Mouse (Mus musculus) CD4-positive, CD25-positive, alpha-beta regulatory T cell, adult 4 months (primary cell): ENCODE measurements around the gene Cmtm2a. TPM values are rescaled to one million over a fixed set of nuclear protein-coding genes. Genes with fewer than 3 reads are reported as not detected.

ENCODE experiments used
- polyA plus RNA-seq, 2 experiments: library from polyadenylated mRNA; unstranded; fragments of 100-300 nt; shearing (Covaris generic); gene quantifications; one replicate each; pipeline ENCODE4 v1.2.1; 2017

Gene Cmtm2a
- polyA plus RNA-seq, 2 experiments from 2014 or later = 0.54 TPM; not detected in 1

Other genes with a start within 250 kb of the Cmtm2a start
- gene Cdh5, start 191.6 kb downstream of the Cmtm2a start, polyA plus RNA-seq = not detected
- gene Bean1, start 122.7 kb downstream of the Cmtm2a start, polyA plus RNA-seq = not detected
- 10 to 100 TPM; 41.8 to 62.5 TPM for gene Tk2, start 44.6 kb downstream of the Cmtm2a start, polyA plus RNA-seq
- 10 to 100 TPM; 99.5 TPM for gene Cklf, start 42.3 kb downstream of the Cmtm2a start, polyA plus RNA-seq
- gene Gm45711, start 16.9 kb upstream of the Cmtm2a start, polyA plus RNA-seq = not detected
- not detected for gene Cmtm1, start 17.0 kb upstream of the Cmtm2a start, polyA plus RNA-seq
- not detected for gene Gm11020, start 28.4 kb upstream of the Cmtm2a start, polyA plus RNA-seq
- not detected for gene Cmtm2b, start 29.0 kb upstream of the Cmtm2a start, polyA plus RNA-seq
- gene Cmtm3, start 46.2 kb upstream of the Cmtm2a start, polyA plus RNA-seq = 10 to 100 TPM; 17.4 to 22.8 TPM
- under 1 TPM; 0.16 to 0.43 TPM for gene Cmtm4, start 102.6 kb upstream of the Cmtm2a start, polyA plus RNA-seq
- gene Dync1li2, start 149.9 kb upstream of the Cmtm2a start, polyA plus RNA-seq = 10 to 100 TPM; 28.1 to 31.0 TPM
- under 1 TPM in 1 of 2 experiments, not detected in 1; 0.42 TPM for gene Terb1, start 216.7 kb upstream of the Cmtm2a start, polyA plus RNA-seq
- 10 to 100 TPM; 80.6 to 94.4 TPM for gene Nae1, start 241.5 kb upstream of the Cmtm2a start, polyA plus RNA-seq
- gene Car7, start 241.5 kb upstream of the Cmtm2a start, polyA plus RNA-seq = 1 to 10 TPM; 4.5 to 7.3 TPM